Mouse (Mus musculus): Measurements from ENCODE around the gene Cercam.

GRCm38 (mm10) chr2:29831106-29831505 lies 37.9 kb upstream of the Cercam start:
- no peak for TF ChIP-seq CTCF (IDR thresholded peaks at IDR 0.05; ENCODE audit: borderline replicate concordance, insufficient read depth, low read depth, low read length)
- no peak for TF ChIP-seq POLR2A (IDR thresholded peaks at IDR 0.05; ENCODE audit: borderline replicate concordance, insufficient read depth, low read length)

All from cerebellum, adult 2 months (tissue).